Mouse (Mus musculus) kidney, adult 2 months (tissue): ENCODE data around the gene Xylt1.

Experiments used
- CTCF ChIP-seq: fragments of 200-500 bp; conservative IDR thresholded peaks from 2 replicates; pipeline ENCODE4 v1.5.1; 2011; ENCODE audit warnings: low read depth, mild to moderate bottlenecking, control low read depth, low read length, moderate library complexity, mixed read lengths; ENCODE audit not compliant: insufficient read depth, insufficient read length
- POLR2A ChIP-seq: fragments of 200-500 bp; IDR thresholded peaks from one replicate; pipeline ENCODE4 v1.6.1; 2011; ENCODE audit warnings: low read depth, low read length, control low read depth

GRCm38 (mm10) chr7:117695612-117696011, 314.8 kb downstream of the Xylt1 start:
- no peak for TF ChIP-seq POLR2A
- peak; percentile 52 for TF ChIP-seq CTCF
